Mouse (Mus musculus): ENCODE measurements around the gene Fut11. TPM values are rescaled to one million over a fixed set of nuclear protein-coding genes. Genes with fewer than 3 reads are reported as not detected.

Fut11 gene
- total and polyA plus RNA-seq, 3 experiments = 0.69 to 1.8 TPM; not detected in 1

DNA sequence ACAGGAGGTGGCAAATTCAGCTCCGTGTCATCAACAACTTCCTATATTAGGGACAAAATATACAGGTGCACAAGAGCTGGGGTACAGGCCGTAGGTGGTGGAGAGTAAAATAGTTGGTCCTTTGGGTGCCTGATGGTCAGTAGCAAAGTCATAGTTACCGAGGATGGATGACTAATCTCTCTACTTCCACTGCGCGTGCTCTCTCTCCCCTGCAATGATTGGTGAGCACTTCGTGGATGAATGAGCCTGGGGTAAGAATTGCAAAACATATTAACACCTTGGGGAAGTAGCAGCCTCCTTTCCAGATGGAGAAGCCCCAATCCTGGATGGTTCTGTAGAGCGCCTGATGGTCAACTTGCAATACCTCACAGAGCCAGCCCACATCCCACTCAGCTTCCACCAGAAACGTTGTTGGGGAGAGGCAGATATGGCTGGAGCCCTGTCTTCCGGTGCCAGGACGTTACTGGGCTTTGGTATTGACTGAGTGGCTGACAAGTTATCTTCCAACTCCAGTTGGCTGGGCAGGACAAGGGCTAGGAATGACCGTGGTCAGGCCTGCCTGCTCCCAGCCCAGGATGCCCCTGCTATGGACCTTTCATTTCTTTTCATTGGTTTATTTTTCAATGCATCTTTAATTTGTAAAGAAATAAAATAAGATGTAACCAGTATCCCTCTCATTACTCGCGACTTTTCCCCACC, 434 bp upstream of the Fut11 start:
- H3K9ac ChIP-seq (ENCODE audit: control insufficient read depth, low read depth, low read length, poor library complexity, severe bottlenecking) = no peak overlapping the region
- H3K36me3 ChIP-seq (ENCODE audit: control insufficient read depth in 1 of 2, insufficient read depth in 2 of 2, low read length in 2 of 2) = peaks cover 21 to 24% of the 10 kb centered on the region in 2 experiments
- no peak for DNase-seq (ENCODE audit: low read depth, low spot score)
- H3K27ac ChIP-seq (ENCODE audit: control insufficient read depth, low read depth, low read length) = no peak overlapping the region
- H3K4me1 ChIP-seq (ENCODE audit: control insufficient read depth in 1 of 2, insufficient read depth in 2 of 2, low read length in 2 of 2) = peaks cover 12% of the 10 kb centered on the region in 2 experiments
- no peaks in the 10 kb centered on the region for H3K27me3 ChIP-seq (ENCODE audit: control insufficient read depth in 1 of 2, insufficient read depth in 2 of 2, low read length in 2 of 2)
- H3K9me3 ChIP-seq (replicated peaks; ENCODE audit: insufficient read depth, low read length) = no peaks in the 10 kb centered on the region
- TF ChIP-seq CHD2 (IDR thresholded peaks at IDR 0.05; ENCODE audit: low read length) = no peak
- TF ChIP-seq POLR2A (IDR thresholded peaks at IDR 0.05; ENCODE audit: control insufficient read depth in 1 of 2, insufficient read depth in 1 of 2, low read depth in 1 of 2, low read length in 2 of 2, poor library complexity in 1 of 2) = peak in 1 of 2 experiments; percentile 38; a peak in 1 of 4 replicates
- H3K79me2 ChIP-seq (ENCODE audit: control insufficient read depth, insufficient read depth, low read length, poor library complexity) = peaks cover 21% of the 10 kb centered on the region
- no peak overlapping the region for H3K4me3 ChIP-seq (ENCODE audit: control insufficient read depth in 1 of 2, insufficient read depth in 1 of 2, low read depth in 2 of 2, low read length in 2 of 2)

DNA sequence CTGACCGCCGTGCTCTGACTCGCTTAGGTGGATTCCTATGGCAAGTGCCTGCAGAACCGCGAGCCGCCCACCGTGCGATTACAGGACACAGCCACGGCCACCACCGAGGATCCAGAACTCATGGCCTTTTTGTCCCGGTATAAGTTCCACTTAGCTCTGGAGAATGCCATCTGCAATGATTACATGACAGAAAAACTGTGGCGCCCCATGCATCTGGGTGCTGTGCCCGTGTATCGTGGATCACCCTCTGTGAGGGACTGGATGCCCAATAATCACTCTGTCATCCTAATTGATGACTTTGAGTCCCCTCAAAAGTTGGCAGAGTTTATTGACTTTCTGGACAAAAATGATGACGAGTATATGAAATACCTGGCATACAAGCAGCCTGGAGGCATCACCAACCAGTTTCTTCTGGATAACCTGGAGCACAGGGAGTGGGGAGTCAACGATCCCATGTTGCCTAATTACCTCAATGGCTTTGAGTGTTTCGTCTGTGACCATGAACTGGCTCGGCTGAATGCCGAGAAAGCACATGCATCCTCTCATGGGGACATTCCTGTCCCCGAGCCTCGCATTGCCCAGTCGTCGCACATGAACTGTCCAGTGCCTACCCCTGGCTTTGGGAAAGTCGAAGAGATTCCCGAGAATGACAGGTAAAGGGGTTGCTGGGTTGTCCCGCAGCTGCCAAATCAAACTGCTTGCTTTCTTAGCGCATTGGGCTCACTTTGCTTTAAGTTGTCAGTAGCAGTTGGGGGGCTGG, 1.2 kb downstream of the Fut11 start:
- no peak for DNase-seq (ENCODE audit: low read depth, low spot score)
- no peaks in the 10 kb centered on the region for H3K27me3 ChIP-seq (ENCODE audit: control insufficient read depth in 1 of 2, insufficient read depth in 2 of 2, low read length in 2 of 2)
- peaks cover 14 to 18% of the 10 kb centered on the region in 2 experiments for H3K4me1 ChIP-seq (ENCODE audit: control insufficient read depth in 1 of 2, insufficient read depth in 2 of 2, low read length in 2 of 2)
- no peak overlapping the region for H3K27ac ChIP-seq (ENCODE audit: control insufficient read depth, low read depth, low read length)
- H3K36me3 ChIP-seq (ENCODE audit: control insufficient read depth in 1 of 2, insufficient read depth in 2 of 2, low read length in 2 of 2) = peaks cover 20 to 37% of the 10 kb centered on the region in 2 experiments
- H3K9me3 ChIP-seq (replicated peaks; ENCODE audit: insufficient read depth, low read length) = no peaks in the 10 kb centered on the region
- H3K9ac ChIP-seq (ENCODE audit: control insufficient read depth, low read depth, low read length, poor library complexity, severe bottlenecking) = no peak overlapping the region
- H3K79me2 ChIP-seq (ENCODE audit: control insufficient read depth, insufficient read depth, low read length, poor library complexity) = peaks cover 31% of the 10 kb centered on the region
- H3K4me3 ChIP-seq (ENCODE audit: control insufficient read depth in 1 of 2, insufficient read depth in 1 of 2, low read depth in 2 of 2, low read length in 2 of 2) = no peak overlapping the region
- TF ChIP-seq MYB (IDR thresholded peaks at IDR 0.05; ENCODE audit: low read depth, low read length) (no peak), ZMIZ1 (IDR thresholded peaks at IDR 0.05; ENCODE audit: low read depth, low read length) (no peak), TAL1 (IDR thresholded peaks at IDR 0.05; ENCODE audit: low read length) (no peak), TBP (IDR thresholded peaks at IDR 0.05; ENCODE audit: low read depth, low read length) (no peak), ZKSCAN1 (IDR thresholded peaks at IDR 0.05; ENCODE audit: low read depth, low read length) (no peak), POLR2AphosphoS5 (IDR thresholded peaks at IDR 0.05; ENCODE audit: borderline replicate concordance, low read depth, low read length) (no peak), POLR2A (IDR thresholded peaks at IDR 0.05; ENCODE audit: control insufficient read depth in 1 of 2, insufficient read depth in 1 of 2, low read depth in 1 of 2, low read length in 2 of 2, poor library complexity in 1 of 2) (no peak), MEF2A (IDR thresholded peaks at IDR 0.05; ENCODE audit: extremely low read depth, insufficient replicate concordance, low read depth, low read length, poor library complexity, severe bottlenecking) (no peak), KAT2A (conservative IDR thresholded peaks at IDR 0.05; ENCODE audit: low read depth, low read length) (no peak), ZNF384 (IDR thresholded peaks at IDR 0.05; ENCODE audit: low read depth, low read length) (no peak), E2F4 (IDR thresholded peaks at IDR 0.05; ENCODE audit: borderline replicate concordance, low read depth, low read length) (no peak), MAZ (IDR thresholded peaks at IDR 0.05; ENCODE audit: low read depth, low read length) (no peak)

Measured in MEL (cell line).